Mouse (Mus musculus) R1 (cell line): ENCODE measurements at regions not wholly inside any gene's neighbourhood (a gene's known extent, or its start where the extent isn't known, plus 50 kb on each side); places are given as distances from the start of the nearest gene placed in this dataset.

ENCODE experiments used
- DNase-seq: peaks from one replicate; pipeline ENCODE4 v3.0.0-alpha.2; 2018; ENCODE audit warnings: low read depth, low spot score

DNA sequence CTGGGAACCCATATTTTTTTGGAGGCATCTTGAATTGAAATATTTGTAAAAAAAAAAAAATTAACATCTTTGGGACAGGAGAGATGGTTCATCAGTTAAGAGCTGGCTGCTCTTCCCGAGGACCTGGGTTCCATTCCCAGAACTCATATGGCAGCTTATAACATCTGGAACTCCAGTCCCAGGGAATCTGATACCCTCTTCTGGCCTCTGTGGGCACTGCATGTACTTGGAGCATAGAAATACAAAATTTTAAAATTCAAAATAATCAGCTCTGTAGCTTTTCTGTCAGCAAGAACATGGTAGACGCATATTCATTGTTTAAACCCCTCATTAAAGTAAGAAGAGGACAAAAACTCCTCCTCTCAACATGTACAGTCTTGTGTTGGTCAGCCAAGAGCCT is 52.0 kb upstream of the Morc2a start:
- DNase-seq, result peak; percentile 37

- DNase-seq, result no peak
Measured at GRCm38 (mm10) chr11:3594574-3594973, 54.2 kb upstream of the Smtn start.

- no peak for DNase-seq
Measured at GRCm38 (mm10) chr11:3591123-3591522, 50.7 kb upstream of the Smtn start.
